Mouse (Mus musculus) embryonic facial prominence, embryonic 15.5 days (tissue): ENCODE measurements around the gene Pxt1. TPM values are rescaled to one million over a fixed set of nuclear protein-coding genes. Genes with fewer than 3 reads are reported as not detected.

Source experiments
- ATAC-seq: fragments of 200-750 bp; cut with Nextera tagmentation; 2 replicates; pipeline ENCODE4 v1.8.0; 2017; ENCODE audit warnings: low read depth, moderate TSS enrichment; ENCODE audit not compliant: insufficient number of reproducible peaks, low FRiP score, low TSS enrichment
- H3K27ac ChIP-seq: fragments of 300-500 bp; sonication (generic); replicated peaks from 2 replicates; pipeline ENCODE4 v1.5.1; 2015; ENCODE audit warnings: mild to moderate bottlenecking, inconsistent platforms
- H3K27me3 ChIP-seq: fragments of 300-500 bp; sonication (generic); 2 replicates; pipeline ENCODE4 v1.6.1; 2015; ENCODE audit warnings: inconsistent platforms
- H3K36me3 ChIP-seq: fragments of 300-500 bp; sonication (generic); 2 replicates; pipeline ENCODE4 v1.6.1; 2015; ENCODE audit warnings: mild to moderate bottlenecking, inconsistent platforms
- H3K4me1 ChIP-seq: fragments of 300-500 bp; sonication (generic); 2 replicates; pipeline ENCODE4 v1.6.1; 2015; ENCODE audit warnings: inconsistent platforms
- H3K4me2 ChIP-seq: fragments of 300-500 bp; sonication (generic); replicated peaks from 2 replicates; pipeline ENCODE4 v1.6.1; 2015; ENCODE audit warnings: mild to moderate bottlenecking, inconsistent platforms
- H3K4me3 ChIP-seq: fragments of 300-500 bp; sonication (generic); replicated peaks from 2 replicates; pipeline ENCODE4 v1.5.1; 2015; ENCODE audit warnings: mild to moderate bottlenecking, inconsistent platforms
- H3K9ac ChIP-seq: fragments of 300-500 bp; sonication (generic); 2 replicates; pipeline ENCODE4 v1.6.1; 2015; ENCODE audit warnings: inconsistent platforms
- H3K9me3 ChIP-seq: fragments of 300-500 bp; sonication (generic); replicated peaks from 2 replicates; pipeline ENCODE4 v1.6.1; 2016; ENCODE audit warnings: inconsistent platforms
- WGBS: fragments of 180-500 bp; shearing (Covaris S2); methylation state at CpG from one replicate; pipeline ENCODE4 v1.1.7; 2015; 5-methylcytosine and 5-hydroxymethylcytosine counted together
- polyA plus RNA-seq: library from polyadenylated mRNA; unstranded; fragments of >200 nt; fragmentation: Nextera tagmentation; extraction: Ambion mirVana; gene quantifications from 2 replicates; pipeline ENCODE4 v1.2.1, GENCODE M21; 2015

The Pxt1 gene
- polyA plus RNA-seq, 1 experiment from 2014 or later, result 0.21 TPM

DNA sequence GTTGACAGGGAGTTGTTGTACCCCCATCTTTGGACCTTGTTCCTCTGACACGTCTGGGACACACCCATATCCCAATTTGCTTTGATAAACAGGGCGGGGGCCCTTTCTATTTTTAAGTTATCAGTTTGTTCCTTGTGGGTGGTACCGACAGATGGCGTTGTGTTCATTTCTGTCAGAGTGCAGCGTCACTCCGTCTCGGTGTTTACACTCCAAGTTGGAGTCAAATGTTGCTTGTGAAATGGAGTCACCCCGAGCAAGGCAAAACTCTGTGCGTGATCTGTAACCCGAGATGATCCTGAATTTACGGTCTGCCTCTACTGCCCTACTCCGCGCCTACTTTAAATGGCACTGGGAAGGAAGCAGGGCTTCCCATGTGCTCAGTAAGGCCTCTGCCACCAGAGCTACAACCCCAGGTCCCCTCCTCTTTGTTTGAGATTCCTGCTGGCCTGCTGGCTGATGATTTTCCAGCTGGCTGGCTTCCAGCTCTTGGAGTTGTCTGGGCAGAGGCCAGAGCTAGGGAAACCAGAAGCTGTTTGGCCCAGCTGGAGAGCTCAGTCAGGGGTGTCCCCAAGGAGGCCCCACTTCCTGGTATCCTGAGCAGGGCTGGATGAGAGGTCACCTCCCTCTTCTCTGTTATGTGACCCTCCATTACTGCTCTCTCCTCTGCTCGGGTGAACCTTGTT lies 13.1 kb downstream of the Pxt1 start:
- Histone ChIP-seq H3K27me3 (no peaks in the 10 kb centered on the region), H3K9ac (no peak overlapping the region), H3K27ac (peak overlapping the region; percentile 86), H3K4me2 (peak overlapping the region; percentile 28), H3K4me3 (no peak overlapping the region), H3K9me3 (no peaks in the 10 kb centered on the region), H3K4me1 (peaks cover 15% of the 10 kb centered on the region), H3K36me3 (no peaks in the 10 kb centered on the region)
- WGBS, result 13% methylated on average over 14 of the region's 14 CpGs
- peak; percentile 88 for ATAC-seq

DNA sequence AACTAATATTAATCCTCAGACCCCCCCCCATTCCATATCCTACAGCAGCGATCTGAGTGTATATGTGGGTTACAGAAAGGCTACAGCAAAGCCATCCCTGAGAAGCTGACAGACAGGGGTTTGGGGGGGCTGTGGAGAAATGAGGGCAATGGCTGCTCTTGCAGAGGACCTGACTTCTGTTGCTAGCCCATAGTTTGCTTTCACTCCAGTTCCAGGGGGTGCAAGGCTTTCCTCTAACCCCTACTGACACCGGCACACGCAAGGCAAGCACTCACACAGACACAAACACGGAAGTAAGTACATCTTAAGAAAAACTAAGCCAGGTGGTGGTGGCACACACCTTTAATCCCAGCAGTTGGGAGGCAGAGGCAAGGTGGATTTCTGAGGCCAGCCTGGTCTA lies 14.3 kb downstream of the Pxt1 start:
- ATAC-seq, result no peak
- no peaks in the 10 kb centered on the region for H3K36me3 ChIP-seq
- H3K9ac ChIP-seq, result no peak overlapping the region
- no peaks in the 10 kb centered on the region for H3K9me3 ChIP-seq
- WGBS, result 89% methylated on average over 4 of the region's 4 CpGs
- H3K4me1 ChIP-seq, result peaks cover 15% of the 10 kb centered on the region
- H3K27ac ChIP-seq, result no peak overlapping the region
- no peak overlapping the region for H3K4me3 ChIP-seq
- no peak overlapping the region for H3K4me2 ChIP-seq
- no peaks in the 10 kb centered on the region for H3K27me3 ChIP-seq

DNA sequence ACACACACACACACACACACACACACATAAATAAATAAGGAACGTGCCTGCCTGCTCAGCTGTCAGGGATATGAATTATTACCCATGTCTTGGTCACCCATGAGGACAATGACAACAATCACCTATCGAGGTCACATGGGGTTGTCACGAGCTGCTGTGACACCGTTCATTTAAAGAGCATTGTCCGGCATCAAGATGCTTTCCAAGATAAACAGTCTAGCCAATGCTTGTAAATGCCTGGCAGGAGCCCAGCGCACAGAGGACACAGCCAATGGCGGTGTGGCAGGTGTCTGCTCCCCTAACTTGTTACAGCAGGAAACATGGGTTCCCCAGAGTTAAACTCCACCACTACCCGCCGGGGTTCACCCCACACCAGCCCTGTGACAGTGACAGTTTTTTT lies 15.6 kb downstream of the Pxt1 start:
- H3K27ac ChIP-seq, result no peak overlapping the region
- ATAC-seq, result no peak
- no peaks in the 10 kb centered on the region for H3K27me3 ChIP-seq
- no peak overlapping the region for H3K9ac ChIP-seq
- H3K36me3 ChIP-seq, result no peaks in the 10 kb centered on the region
- no peak overlapping the region for H3K4me3 ChIP-seq
- H3K9me3 ChIP-seq, result no peaks in the 10 kb centered on the region
- no peak overlapping the region for H3K4me2 ChIP-seq
- 85% methylated on average over 9 of the region's 9 CpGs for WGBS
- peaks cover 15% of the 10 kb centered on the region for H3K4me1 ChIP-seq

DNA sequence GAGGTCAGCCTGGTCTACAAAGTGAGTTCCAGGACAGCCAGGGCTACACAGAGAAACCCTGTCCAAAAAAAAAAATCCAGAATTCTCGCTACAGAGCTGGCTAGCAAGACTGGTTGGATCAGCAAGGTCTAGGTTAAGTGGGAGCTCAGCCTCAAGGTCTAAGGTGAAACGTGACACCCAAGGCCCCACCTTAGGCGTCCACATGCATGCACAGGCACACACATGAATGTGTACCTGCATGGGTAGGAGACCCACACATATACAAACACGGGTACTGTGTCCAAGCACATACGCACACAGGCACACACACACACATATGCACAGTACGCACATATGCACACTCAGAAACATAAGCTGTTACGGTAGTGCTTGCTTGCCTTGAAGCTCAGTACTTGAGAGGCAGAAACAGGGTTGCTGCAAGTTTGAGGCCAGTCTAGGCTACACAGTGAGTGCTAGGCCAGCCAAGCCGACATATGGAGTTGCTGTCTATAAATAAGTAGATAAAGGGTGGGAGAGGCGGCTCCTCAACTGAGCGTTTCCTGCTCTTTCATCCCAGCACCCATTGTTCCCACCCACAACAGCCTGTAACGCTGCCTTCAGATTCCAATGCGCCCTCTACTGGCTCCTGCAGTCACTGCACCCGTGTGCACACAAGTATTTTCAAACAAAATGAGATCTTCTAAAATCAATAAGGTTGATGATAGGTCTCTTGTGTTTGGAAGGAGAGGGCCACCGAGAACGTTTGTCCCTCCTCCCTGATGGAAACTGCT lies 16.6 kb downstream of the Pxt1 start:
- H3K36me3 ChIP-seq, result no peaks in the 10 kb centered on the region
- 41% methylated on average over 15 of the region's 15 CpGs for WGBS

DNA sequence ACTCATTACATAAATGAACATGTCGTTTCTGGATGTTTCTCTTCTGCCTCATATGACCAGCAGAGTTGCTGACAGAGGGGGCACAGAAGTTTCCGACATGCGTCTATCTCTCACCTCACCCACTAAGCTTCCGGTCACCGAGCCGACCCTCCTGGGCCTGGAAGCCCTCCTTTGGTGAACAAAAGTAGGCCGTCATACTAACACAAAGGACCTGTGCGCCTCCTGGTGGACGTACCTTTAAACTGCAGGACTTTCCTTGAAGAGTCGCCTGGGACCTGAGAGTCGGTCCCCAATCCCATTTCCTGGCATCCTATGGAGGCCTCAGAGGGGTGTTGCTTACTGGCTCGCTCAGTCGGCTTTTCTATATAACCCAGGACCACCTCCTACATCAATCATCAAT lies 17.3 kb downstream of the Pxt1 start:
- H3K27ac ChIP-seq, result no peak overlapping the region
- no peak overlapping the region for H3K4me2 ChIP-seq
- H3K4me3 ChIP-seq, result no peak overlapping the region
- H3K27me3 ChIP-seq, result no peaks in the 10 kb centered on the region
- no peak overlapping the region for H3K9ac ChIP-seq
- peaks cover 15% of the 10 kb centered on the region for H3K4me1 ChIP-seq
- H3K36me3 ChIP-seq, result no peaks in the 10 kb centered on the region
- no peaks in the 10 kb centered on the region for H3K9me3 ChIP-seq
- 15% methylated on average over 13 of the region's 13 CpGs for WGBS
- no peak for ATAC-seq

More for the DNA sequence above, 16.6 kb downstream of the Pxt1 start:
- H3K9ac ChIP-seq, result no peak overlapping the region
- peaks cover 15% of the 10 kb centered on the region for H3K4me1 ChIP-seq
- no peak for ATAC-seq
- no peak overlapping the region for H3K4me3 ChIP-seq
- H3K27ac ChIP-seq, result no peak overlapping the region
- no peaks in the 10 kb centered on the region for H3K27me3 ChIP-seq
- no peak overlapping the region for H3K4me2 ChIP-seq
- H3K9me3 ChIP-seq, result no peaks in the 10 kb centered on the region

DNA sequence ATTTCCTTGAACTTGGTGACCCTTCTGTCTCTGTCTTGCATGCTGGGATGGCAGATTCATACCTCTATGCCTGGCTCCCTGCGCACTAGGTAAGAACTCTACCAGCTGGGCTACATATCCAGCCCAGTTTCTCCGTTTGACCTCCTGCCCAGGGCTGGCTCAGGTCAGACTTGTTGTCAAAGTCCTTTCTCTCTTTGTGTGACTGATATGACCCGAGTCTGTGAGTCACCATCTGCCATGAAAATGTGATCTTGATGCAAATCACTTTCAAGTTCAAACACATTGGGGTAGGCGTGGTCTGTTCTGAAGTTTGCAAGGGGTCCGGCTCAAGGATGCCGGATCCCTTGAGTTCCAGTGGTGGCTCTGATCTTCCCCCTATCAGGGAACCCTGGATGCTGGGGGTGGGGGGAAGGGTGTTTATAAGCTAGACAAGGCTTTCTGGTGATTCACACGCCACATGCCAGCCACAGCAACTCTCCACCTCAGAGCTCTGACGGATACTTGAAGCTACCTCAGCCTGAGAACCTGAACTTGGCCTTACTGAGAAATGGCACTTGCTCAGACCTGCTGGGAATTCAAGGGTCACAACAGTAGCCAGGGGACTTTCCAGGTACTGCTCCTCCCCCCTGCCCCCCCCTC lies 18.6 kb downstream of the Pxt1 start:
- 75% methylated on average over 8 of the region's 8 CpGs for WGBS
- H3K9ac ChIP-seq, result no peak overlapping the region
- H3K9me3 ChIP-seq, result no peaks in the 10 kb centered on the region
- no peaks in the 10 kb centered on the region for H3K27me3 ChIP-seq
- H3K27ac ChIP-seq, result no peak overlapping the region
- no peaks in the 10 kb centered on the region for H3K36me3 ChIP-seq
- H3K4me2 ChIP-seq, result no peak overlapping the region
- no peak for ATAC-seq
- no peak overlapping the region for H3K4me3 ChIP-seq
- H3K4me1 ChIP-seq, result peaks cover 6% of the 10 kb centered on the region

DNA sequence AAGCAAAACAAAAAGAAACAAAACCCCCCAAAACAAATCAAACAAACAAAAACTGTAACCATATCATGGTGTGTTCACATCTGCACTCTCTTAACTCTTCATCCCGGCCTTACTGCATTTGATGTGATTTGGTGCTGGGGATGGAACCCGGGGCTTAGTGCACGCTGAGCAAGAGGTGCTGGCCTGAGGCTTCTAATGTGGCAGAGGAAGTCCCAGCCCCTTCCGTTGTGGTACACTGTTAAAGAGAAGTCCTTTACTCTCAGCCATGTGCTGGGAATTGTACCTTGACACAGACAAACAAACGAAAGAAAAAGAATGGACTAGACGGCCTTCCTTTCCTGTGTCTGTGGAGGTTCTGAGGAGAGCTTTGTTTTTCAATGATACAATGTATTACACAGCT lies 21.5 kb downstream of the Pxt1 start:
- Histone ChIP-seq H3K9ac (no peak overlapping the region), H3K4me1 (peaks cover 2% of the 10 kb centered on the region; the same call in 1 of the 2 replicates), H3K27me3 (no peaks in the 10 kb centered on the region), H3K27ac (no peak overlapping the region), H3K36me3 (no peaks in the 10 kb centered on the region), H3K4me2 (no peak overlapping the region), H3K4me3 (no peak overlapping the region), H3K9me3 (no peaks in the 10 kb centered on the region)
- WGBS, result 50% methylated on average over 6 of the region's 6 CpGs
- ATAC-seq, result no peak

DNA sequence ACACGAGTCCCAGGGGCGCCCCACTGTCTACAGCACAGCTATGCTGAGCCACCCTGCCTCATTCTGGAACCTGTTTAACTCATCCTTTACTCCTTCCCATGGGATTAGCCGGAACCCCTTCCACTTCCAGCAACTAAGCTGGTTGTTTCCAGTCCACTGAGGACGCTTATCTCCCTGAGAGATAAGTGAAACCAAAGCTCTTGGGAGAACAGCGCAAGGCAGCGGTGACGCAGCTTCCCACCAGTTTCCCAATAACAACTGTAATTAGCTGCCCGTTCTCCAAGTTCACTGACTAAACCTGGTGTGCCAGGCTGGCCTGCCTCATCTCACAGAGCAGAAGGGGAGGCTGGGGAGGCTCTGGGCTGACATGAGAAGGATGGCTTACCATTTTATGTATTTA lies 22.6 kb downstream of the Pxt1 start:
- Histone ChIP-seq H3K4me2 (no peak overlapping the region), H3K27ac (no peak overlapping the region), H3K4me1 (no peaks in the 10 kb centered on the region), H3K4me3 (no peak overlapping the region), H3K27me3 (no peaks in the 10 kb centered on the region), H3K9me3 (no peaks in the 10 kb centered on the region), H3K9ac (no peak overlapping the region), H3K36me3 (no peaks in the 10 kb centered on the region)
- no peak; the same call in 1 of the 2 replicates for ATAC-seq
- WGBS, result 74% methylated on average over 8 of the region's 8 CpGs

DNA sequence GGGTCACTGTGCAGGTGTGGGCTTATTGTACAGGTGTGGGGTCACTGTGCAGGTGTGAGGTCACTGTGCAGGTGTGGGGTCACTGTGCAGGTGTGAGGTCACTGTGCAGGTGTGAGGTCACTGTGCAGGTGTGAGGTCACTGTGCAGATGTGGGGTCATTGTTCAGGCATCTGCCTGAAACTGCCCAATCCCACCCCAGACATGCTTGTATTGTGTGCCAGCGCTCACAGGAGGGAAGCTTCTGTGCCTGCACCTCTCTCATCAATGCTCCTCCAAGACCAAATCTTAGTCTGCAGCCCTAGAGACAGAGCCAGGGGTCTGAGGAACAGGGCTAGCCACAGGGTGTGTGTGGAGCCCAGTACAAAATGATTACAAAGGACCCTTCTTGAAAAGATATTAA lies 27.1 kb downstream of the Pxt1 start:
- Histone ChIP-seq H3K4me2 (no peak overlapping the region), H3K27ac (no peak overlapping the region), H3K36me3 (no peaks in the 10 kb centered on the region), H3K4me1 (no peaks in the 10 kb centered on the region), H3K4me3 (no peak overlapping the region), H3K27me3 (no peaks in the 10 kb centered on the region), H3K9ac (no peak overlapping the region), H3K9me3 (no peaks in the 10 kb centered on the region)
- 96% methylated on average over 1 of the region's 1 CpGs for WGBS
- ATAC-seq, result no peak

DNA sequence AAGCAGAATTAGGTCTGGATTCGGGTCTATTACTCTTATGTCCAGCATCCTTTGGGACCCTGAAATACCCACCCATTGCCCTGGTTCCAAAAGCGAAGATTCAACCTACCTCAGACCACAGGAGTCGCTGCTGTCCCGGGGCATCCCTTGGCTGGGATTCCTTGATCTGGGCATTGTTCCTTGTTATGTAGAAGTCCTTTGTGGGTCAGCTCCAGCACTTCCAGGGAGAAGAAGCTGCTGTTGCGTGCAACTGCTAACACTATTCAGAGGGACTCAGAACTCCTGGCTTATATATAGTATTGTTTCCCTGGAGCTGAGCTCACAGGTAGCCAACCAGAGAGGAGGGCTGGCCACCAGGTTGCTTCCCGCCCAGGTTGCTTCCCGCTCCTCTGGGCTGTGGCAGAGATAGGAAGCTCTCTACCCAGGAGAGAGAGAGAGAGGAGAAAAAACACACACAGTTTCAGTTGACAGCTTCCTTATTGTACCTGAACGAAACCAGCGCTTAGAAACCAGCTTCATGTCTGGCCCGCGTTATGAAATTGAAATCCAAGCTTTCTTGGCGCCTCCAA lies 28.5 kb downstream of the Pxt1 start, which contains the start of gene 4930539E08Rik:
Gene 4930539E08Rik, minus strand, starts transcription at position 265 of the 569 bp plus-strand sequence.
- Histone ChIP-seq H3K4me2 (no peak within 1 kb of the TSS), H3K36me3 (no peaks in the 10 kb centered on the region), H3K9ac (no peak within 1 kb of the TSS), H3K4me3 (no peak within 1 kb of the TSS), H3K4me1 (no peaks in the 10 kb centered on the region), H3K27ac (no peak within 1 kb of the TSS), H3K27me3 (peaks cover 2% of the 10 kb centered on the region), H3K9me3 (no peaks in the 10 kb centered on the region)
- 55% methylated on average over 12 of the region's 12 CpGs for WGBS
- no peak for ATAC-seq

DNA sequence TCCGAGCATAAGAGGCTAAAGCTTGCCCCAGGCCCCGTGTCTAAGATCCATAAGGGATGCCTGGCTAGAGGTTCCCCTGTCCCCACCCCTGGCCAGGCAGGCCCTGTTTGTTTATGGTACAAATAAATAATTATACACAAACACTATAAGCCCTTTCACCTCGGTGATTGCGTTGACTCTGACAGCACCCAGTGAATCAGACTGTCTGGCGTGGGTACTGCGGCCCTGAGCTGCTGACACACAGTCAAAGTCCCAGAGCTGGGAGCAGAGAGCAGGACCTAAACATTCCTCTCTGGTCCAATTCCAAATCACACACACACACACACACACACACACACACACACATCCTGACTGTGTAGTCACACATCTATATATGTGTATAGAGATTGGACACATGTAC lies 29.7 kb downstream of the Pxt1 start:
- ATAC-seq, result no peak
- Histone ChIP-seq H3K36me3 (no peaks in the 10 kb centered on the region), H3K4me1 (peaks cover 11% of the 10 kb centered on the region), H3K9ac (no peak overlapping the region), H3K4me3 (no peak overlapping the region), H3K9me3 (no peaks in the 10 kb centered on the region), H3K4me2 (no peak overlapping the region), H3K27ac (no peak overlapping the region), H3K27me3 (peaks cover 11% of the 10 kb centered on the region)
- WGBS, result 77% methylated on average over 6 of the region's 6 CpGs
